Mouse (Mus musculus) frontal cortex, postnatal 10 days (tissue): Measurements from ENCODE around the gene Os9.
"Not testable (repeated sequence)": the region's sequence is repeated elsewhere in the genome, so short reads cannot be mapped to it uniquely, and the experiment has no call there.

Source experiments
- DNase-seq, 2 experiments: peaks; one replicate each; pipeline ENCODE4 v3.0.0; 2022; ENCODE audit warnings: low spot score in 2 of 2, mixed read lengths in 1 of 2

The Os9 gene

GRCm38 (mm10) chr10:127145303-127145702 is 24.4 kb upstream of the Os9 start:
- DNase-seq: no peak

GRCm38 (mm10) chr10:127144536-127144935 is 23.6 kb upstream of the Os9 start:
- DNase-seq: no peak

GRCm38 (mm10) chr10:127143228-127143627 is 22.3 kb upstream of the Os9 start:
- no peak for DNase-seq

- DNase-seq: no peak
Measured at GRCm38 (mm10) chr10:127141500-127141899, 20.6 kb upstream of the Os9 start.

GRCm38 (mm10) chr10:127140971-127141370 is 20.0 kb upstream of the Os9 start:
- no peak for DNase-seq

GRCm38 (mm10) chr10:127138328-127139141 is 17.6 kb upstream of the Os9 start:
- no peak for DNase-seq

GRCm38 (mm10) chr10:127137896-127138295 is 17.0 kb upstream of the Os9 start:
- DNase-seq: no peak

GRCm38 (mm10) chr10:127136510-127136909 is 15.6 kb upstream of the Os9 start:
- no peak for DNase-seq

- no peak for DNase-seq
Measured at GRCm38 (mm10) chr10:127135118-127135836, 14.3 kb upstream of the Os9 start.

- DNase-seq: not testable (repeated sequence)
Measured at GRCm38 (mm10) chr10:127134394-127135035, 13.6 kb upstream of the Os9 start.

GRCm38 (mm10) chr10:127132469-127132868 is 11.5 kb upstream of the Os9 start:
- DNase-seq: no peak

GRCm38 (mm10) chr10:127129431-127129830 is 8.5 kb upstream of the Os9 start:
- no peak for DNase-seq

- DNase-seq: no peak
Measured at GRCm38 (mm10) chr10:127127711-127128279, 6.9 kb upstream of the Os9 start.

- no peak for DNase-seq
Measured at GRCm38 (mm10) chr10:127126579-127126978, 5.6 kb upstream of the Os9 start.

- peak in 1 of 2 experiments; percentile 26 for DNase-seq
Measured at GRCm38 (mm10) chr10:127125210-127126001, 4.5 kb upstream of the Os9 start.

GRCm38 (mm10) chr10:127123436-127123805 is 2.5 kb upstream of the Os9 start:
- peak; percentile 43 to 66 for DNase-seq

- peak in 1 of 2 experiments; percentile 48 for DNase-seq
Measured at GRCm38 (mm10) chr10:127122784-127123435, 2.0 kb upstream of the Os9 start.

- no peak for DNase-seq
Measured at GRCm38 (mm10) chr10:127122018-127122417, 1.1 kb upstream of the Os9 start.

- peak in 1 of 2 experiments; percentile 23 for DNase-seq
Measured at GRCm38 (mm10) chr10:127120301-127121065, 448 bp downstream of the Os9 start.

GRCm38 (mm10) chr10:127119229-127119628 is 1.7 kb downstream of the Os9 start:
- no peak for DNase-seq
